Mouse (Mus musculus) CD4-positive naive resting alpha-beta T cell, adult 76 days (primary cell): ENCODE data around the gene Mmp11. TPM values are rescaled to one million over a fixed set of nuclear protein-coding genes. Genes with fewer than 3 reads are reported as not detected.

Experiments
- total RNA-seq: library from RNA; stranded (reverse); gene quantifications from one replicate; pipeline ENCODE4 v1.2.4, GENCODE M21; 2023

Gene Mmp11
- total RNA-seq = 2.8 TPM

DNA sequence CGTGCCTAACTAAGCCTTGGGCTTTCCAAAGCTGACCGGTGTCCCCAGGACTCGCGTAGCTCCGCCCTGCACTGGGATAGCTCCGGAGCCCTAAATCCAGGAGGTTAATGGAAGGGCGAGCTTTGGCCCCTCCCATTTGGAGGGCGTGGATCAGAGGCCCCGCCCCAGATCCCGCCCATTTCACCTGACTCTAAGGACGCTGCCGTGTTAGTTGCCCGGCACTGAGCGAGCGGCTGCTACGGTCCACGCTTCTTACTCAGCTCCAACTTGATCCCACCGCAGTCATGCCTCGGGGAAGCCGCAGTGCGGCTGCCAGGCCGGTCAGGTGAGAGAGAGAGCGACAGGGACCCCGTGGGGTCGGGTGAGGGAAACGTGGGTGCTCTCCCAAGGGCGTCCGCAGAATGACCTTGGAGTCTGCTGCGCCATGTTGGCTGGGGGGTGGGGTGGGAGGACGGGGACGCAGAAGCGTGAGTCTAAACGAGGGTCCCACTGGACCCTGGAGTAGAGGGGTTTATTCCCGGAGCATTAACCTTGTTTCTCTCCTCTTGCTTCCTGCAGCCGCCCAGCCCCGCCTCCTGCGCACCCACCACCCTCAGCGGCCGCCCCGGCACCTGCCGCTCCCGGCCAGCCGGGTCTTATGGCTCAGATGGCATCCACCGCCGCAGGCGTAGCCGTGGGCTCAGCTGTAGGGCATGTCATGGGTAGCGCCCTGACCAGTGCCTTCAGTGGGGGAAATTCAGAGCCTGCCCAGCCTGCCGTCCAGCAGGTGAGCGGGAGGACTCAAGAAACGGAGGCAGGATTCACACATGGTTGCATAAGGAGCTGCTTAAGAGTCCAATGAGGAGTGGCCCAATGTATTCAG lies at the start of gene Mmp11:
TSS of gene Mmp11 (minus strand) at position 817 of the 862 bp plus-strand sequence.

DNA sequence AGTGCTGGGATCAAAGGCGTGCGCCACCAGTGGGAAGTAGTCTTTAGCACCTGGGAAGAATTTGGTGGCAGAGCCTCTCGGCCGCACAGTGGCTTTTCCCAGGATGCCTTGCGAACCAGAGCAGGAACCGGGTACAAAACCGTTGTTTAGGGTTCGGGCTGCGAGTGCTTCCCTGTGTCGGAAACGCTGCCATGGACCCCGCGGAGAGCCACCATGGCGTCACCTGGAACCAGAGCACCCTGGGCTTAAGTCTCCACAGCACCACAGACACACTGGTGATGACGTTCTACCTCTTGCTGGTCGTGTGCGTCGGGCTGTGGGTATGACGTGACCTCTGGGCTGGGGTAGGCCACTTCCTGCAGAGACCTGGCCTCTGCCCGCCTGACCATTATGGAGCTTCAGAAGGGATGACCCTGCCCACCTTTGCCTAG lies 18.1 kb upstream of the Mmp11 start, which contains the start of gene Gm5134:
TSS of gene Gm5134 (plus strand) at position 134 of the 431 bp plus-strand sequence.

DNA sequence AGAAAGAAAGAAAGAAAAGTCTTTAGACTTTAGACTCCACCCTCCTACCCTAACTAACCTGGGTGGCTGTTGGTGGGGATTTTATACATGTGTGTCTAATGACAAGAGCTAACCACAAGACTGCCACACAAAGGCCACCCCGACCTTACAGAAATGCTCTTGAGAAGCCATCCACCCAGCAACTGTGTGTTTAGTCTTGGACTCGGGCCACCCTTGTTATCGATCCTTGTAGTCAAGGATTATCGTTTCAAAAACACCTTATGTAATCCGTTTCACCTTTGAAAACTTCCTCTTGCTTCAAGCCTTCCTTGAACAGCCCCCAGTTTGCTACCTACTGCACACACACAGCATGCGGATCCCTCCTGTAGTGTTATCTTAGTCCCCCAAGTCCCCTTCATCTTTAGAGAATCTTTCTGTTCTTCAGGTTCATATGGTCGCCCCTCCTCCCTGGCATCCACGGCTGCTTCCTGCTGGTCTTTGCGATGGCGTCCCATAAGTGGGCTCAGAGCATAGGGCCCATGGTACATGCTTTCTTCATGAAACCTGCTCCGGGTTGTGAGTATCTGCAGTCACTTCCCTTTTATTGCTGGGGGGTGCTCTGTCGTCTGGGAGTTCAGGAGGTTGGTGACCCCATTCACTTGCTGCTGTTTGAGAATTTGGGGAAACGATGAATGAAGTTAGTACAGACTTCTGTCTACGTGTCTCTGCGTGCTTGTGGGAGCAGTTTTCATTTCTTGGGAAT lies 6.6 kb upstream of the Mmp11 start, which contains the start of gene Vpreb3:
TSS of gene Vpreb3 (plus strand) at position 322 of the 742 bp plus-strand sequence.

DNA sequence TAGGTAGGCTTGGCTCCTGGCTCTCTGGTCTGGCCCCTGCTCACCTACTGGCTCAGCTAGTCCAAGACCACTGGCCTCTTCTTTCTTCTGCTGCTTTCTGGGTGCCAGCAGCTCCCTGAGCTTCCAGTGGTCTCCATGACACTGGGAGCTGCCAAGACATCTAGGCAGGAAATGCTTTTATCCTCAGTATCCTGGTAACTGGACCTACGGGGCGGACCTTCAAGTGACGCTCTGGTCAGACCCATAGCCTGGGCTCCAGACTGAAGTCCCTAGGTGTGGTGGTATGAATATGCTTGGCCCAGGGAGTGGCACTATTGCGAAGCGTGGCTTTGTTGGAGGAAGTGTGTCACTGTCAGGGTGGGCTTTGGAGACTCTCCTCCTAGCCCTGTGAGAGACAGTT lies 4.2 kb upstream of the Mmp11 start, which contains the start of gene Gm867:
TSS of gene Gm867 (minus strand) at position 153 of the 400 bp plus-strand sequence.

DNA sequence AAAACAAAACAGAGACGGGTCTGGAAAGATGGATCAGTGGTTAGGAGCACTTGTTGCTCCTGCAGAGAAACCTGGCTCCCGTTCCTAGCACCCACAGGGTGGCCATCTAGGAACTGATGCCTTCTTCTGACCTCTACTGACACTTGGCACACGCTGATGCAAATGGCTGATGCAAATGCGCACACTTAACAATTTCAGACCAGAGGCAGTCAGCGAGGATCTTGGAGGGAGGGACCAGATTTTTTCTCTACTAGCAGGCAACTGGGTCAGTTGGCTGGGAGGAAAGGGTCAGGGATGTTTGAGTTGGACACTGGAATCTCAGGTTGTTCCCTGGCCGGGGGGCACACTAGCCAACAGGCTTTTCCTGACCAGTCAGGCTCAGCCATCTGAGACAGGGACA lies 3.4 kb downstream of the Mmp11 start, which contains the start of gene Chchd10:
TSS of gene Chchd10 (plus strand) at position 240 of the 400 bp plus-strand sequence.

DNA sequence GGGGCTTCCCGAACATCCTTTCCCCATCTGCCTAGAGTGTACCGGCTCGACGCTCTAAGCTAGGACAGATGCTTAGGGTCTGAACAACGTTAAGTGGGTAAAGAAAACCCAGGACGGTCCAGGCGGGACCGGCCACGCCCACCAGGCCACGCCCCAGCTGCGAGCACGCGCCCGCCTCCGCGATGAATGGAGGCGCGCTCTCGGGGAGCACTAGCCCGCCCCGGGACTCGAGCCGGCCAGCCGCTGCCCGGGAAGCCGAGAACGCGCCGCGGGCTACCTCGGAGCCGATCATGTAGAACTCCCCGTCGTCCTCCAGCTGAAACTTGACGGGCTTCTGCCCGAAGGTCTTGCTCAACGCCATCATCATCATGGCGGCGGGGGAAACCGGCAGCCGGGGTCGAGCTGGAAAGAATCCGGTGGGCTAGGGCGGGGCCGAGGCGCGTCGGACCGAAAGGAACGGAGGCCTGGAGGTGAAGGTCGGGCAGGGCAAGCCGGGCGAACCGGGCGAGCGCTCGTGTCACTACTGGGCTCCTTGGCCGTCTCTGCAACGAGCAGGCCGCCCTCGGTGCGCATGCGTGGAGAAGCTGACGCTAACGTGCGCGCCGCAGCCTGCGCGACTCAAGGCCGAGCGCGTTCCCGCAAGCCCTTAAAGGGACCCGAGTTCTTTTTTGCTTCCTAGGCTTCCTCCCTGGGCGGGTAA lies 15.1 kb downstream of the Mmp11 start, which contains the start of gene Smarcb1:
TSS of gene Smarcb1 (minus strand) at position 592 of the 700 bp plus-strand sequence.

DNA sequence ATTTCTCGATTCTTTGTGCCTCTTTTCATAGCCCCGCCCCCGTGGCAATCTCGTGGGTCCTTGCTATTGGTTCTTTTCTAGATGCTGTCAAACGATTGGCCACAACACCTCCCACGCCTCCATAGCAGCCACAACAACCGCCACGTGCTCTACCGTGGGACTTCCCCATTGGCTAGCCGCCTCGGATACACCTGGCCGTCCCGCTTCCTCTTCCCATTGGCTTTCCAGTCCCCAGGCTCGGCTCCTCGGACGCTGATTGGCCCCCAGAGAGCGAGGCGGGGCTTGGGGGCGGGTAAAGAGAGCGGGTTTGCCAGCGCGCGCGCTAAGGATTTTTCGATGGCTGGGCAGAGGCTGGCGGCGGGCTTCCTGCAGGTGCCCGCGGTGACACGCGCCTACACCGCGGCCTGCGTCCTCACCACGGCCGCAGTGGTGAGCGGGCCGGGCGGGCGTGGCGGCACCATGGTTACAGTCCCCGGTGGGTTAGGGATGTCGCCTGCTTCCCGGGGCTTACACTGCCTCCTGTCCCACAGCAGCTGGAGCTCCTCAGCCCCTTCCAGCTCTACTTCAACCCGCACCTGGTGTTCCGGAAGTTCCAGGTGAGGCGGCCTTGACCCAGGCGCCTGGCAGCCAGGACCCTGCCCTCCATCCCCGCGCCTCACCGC lies 43.1 kb downstream of the Mmp11 start, which contains the start of gene Derl3:
TSS of gene Derl3 (plus strand) at position 325 of the 662 bp plus-strand sequence.

Other genes with a start within 250 kb of the Mmp11 start
- 113 TPM for gene Cabin1, start 172.2 kb downstream of the Mmp11 start, total RNA-seq
- 22.5 TPM for gene Ddt, start 163.1 kb downstream of the Mmp11 start, total RNA-seq
- not detected for gene Gm20441, start 155.5 kb downstream of the Mmp11 start, total RNA-seq
- gene Gstt3, start 155.1 kb downstream of the Mmp11 start, total RNA-seq = 1.4 TPM
- gene Gstt1, start 137.9 kb downstream of the Mmp11 start, total RNA-seq = not detected
- gene Gstt4, start 114.0 kb downstream of the Mmp11 start, total RNA-seq = not detected
- 15.5 TPM for gene Gstt2, start 99.1 kb downstream of the Mmp11 start, total RNA-seq
- 234 TPM for gene Mif, start 76.3 kb downstream of the Mmp11 start, total RNA-seq
- gene Derl3, start 43.1 kb downstream of the Mmp11 start, total RNA-seq = 4.4 TPM
- gene Smarcb1, start 14.9 kb downstream of the Mmp11 start, total RNA-seq = 40.9 TPM
- gene Chchd10, start 3.4 kb downstream of the Mmp11 start, total RNA-seq = 32.8 TPM
- not detected for gene Gm867, start 4.2 kb upstream of the Mmp11 start, total RNA-seq
- 6.7 TPM for gene Vpreb3, start 6.6 kb upstream of the Mmp11 start, total RNA-seq
- gene Gm5134, start 18.0 kb upstream of the Mmp11 start, total RNA-seq = 1.0 TPM
- gene Zfp280b, start 96.2 kb upstream of the Mmp11 start, total RNA-seq = 17.4 TPM
- gene Slc5a4b, start 174.5 kb upstream of the Mmp11 start, total RNA-seq = not detected
- gene Slc5a4a, start 211.0 kb upstream of the Mmp11 start, total RNA-seq = not detected